Mouse (Mus musculus): Measurements from ENCODE around the gene Tns1. TPM values are rescaled to one million over a fixed set of nuclear protein-coding genes. Genes with fewer than 3 reads are reported as not detected.

Gene Tns1
- polyA plus RNA-seq, 1 experiment = not detected

DNA sequence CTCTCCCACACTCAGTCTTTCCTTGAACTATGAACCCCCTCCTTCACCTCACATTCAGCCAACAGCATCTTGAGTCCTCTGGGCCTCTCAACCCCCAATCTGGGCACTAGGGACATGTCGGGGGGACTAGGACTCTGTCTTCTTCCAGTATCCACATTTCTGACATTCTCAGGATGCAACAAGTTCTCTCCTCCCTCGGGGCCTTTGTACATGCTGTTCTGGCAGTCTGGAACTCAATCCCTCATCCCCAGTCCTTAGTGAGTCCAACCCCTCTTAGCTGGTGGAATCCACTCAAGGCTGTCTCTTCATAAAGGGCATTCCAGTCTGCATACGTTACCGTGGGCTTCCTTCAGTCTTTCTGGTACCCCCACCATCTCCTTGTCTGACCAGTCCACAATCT lies 53.5 kb downstream of the Tns1 start:
- peaks cover 14% of the 10 kb centered on the region for H3K4me1 ChIP-seq (ENCODE audit: control insufficient read depth, insufficient read depth, low read length)
- H3K27ac ChIP-seq (ENCODE audit: insufficient read depth, low read depth, low read length) = no peak overlapping the region
- WGBS = 85% methylated on average over 4 of the region's 4 CpGs
- no peak overlapping the region for H3K4me3 ChIP-seq (ENCODE audit: insufficient read depth, low read depth, low read length)
- TF ChIP-seq POLR2A (IDR thresholded peaks at IDR 0.05; ENCODE audit: insufficient read depth, low read depth, low read length) (no peak), CTCF (IDR thresholded peaks at IDR 0.05; ENCODE audit: insufficient read depth, low read depth, low read length) (no peak)

DNA sequence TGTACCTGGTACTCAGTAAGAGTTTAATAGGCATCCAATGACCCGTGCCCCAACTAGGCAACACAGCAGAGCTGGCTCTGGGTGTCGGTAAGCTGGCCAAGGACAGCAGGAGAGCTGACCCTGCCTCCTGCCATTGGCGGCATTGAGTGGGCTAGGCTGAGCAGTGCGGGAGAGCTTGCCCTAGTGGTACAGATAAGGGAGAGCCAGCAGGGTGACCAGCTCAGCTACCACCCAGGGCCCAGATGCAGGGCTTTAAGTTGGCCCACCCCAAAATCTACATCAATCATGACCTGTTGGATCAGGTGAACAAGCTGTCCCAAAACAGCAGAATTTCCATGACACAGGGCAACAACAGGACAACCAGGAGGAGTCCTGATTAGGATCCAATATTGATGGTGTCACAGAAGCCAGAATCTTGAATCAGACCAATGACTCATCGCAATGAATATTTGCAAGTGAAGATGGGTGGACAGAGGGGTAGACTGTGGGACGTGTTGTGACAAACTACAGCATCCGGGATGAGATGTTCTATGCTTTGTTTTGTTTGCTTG lies 54.2 kb downstream of the Tns1 start:
- Histone ChIP-seq H3K4me1 (ENCODE audit: control insufficient read depth, insufficient read depth, low read length) (peaks cover 14% of the 10 kb centered on the region), H3K27ac (ENCODE audit: insufficient read depth, low read depth, low read length) (no peak overlapping the region), H3K4me3 (ENCODE audit: insufficient read depth, low read depth, low read length) (no peak overlapping the region)
- TF ChIP-seq POLR2A (IDR thresholded peaks at IDR 0.05; ENCODE audit: insufficient read depth, low read depth, low read length) (no peak), CTCF (IDR thresholded peaks at IDR 0.05; ENCODE audit: insufficient read depth, low read depth, low read length) (no peak)
- WGBS = 69% methylated on average over 7 of the region's 7 CpGs

DNA sequence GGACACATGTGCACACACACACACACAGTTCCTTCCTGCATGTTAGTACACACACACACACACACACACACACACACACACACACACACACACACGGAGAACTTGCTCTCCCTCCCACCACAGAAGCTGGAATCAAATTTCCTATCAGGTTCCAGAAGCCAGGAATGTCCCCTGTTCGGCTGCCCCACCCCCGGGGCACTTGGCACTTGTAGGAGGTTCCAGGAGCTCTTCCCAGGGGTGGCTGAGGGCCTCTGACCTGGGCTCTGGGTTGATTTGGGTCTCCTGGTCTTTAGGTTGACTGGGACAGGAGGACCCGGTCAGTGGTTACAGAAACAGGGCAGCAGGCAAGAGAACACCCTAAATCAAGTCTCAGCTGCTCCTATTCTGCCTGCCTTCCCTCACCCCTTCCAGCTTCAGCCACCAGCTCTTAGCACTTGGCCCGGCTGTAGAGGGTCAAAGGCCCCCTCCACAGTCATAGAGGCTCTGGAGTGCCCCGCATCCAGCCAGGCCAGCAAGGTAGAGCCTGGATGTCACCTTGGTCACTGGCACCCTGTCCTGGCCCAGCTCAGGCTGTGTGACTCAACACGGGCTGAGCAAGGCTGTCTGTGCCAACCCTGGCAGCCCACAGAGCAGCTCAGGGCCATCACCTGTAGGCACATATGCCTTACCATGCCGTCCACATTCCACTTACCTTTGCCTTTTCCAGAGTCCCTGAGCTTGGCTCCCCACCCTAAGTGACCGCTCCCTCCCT lies 55.0 kb downstream of the Tns1 start:
- WGBS = 62% methylated on average over 9 of the region's 9 CpGs
- TF ChIP-seq POLR2A (IDR thresholded peaks at IDR 0.05; ENCODE audit: insufficient read depth, low read depth, low read length) (no peak), CTCF (IDR thresholded peaks at IDR 0.05; ENCODE audit: insufficient read depth, low read depth, low read length) (no peak)

GRCm38 (mm10) chr1:74068366-74069084 lies 55.7 kb downstream of the Tns1 start:
- WGBS = 18% methylated on average over 37 of the region's 41 CpGs
- H3K4me1 ChIP-seq (ENCODE audit: control insufficient read depth, insufficient read depth, low read length) = peaks cover 14% of the 10 kb centered on the region
- H3K27ac ChIP-seq (ENCODE audit: insufficient read depth, low read depth, low read length) = no peak overlapping the region
- TF ChIP-seq POLR2A (IDR thresholded peaks at IDR 0.05; ENCODE audit: insufficient read depth, low read depth, low read length) (no peak), CTCF (IDR thresholded peaks at IDR 0.05; ENCODE audit: insufficient read depth, low read depth, low read length) (no peak)
- H3K4me3 ChIP-seq (ENCODE audit: insufficient read depth, low read depth, low read length) = peak overlapping the region; percentile 14

More for the DNA sequence above, 55.0 kb downstream of the Tns1 start:
- H3K4me1 ChIP-seq (ENCODE audit: control insufficient read depth, insufficient read depth, low read length) = peaks cover 14% of the 10 kb centered on the region
- H3K27ac ChIP-seq (ENCODE audit: insufficient read depth, low read depth, low read length) = no peak overlapping the region
- H3K4me3 ChIP-seq (ENCODE audit: insufficient read depth, low read depth, low read length) = no peak overlapping the region

DNA sequence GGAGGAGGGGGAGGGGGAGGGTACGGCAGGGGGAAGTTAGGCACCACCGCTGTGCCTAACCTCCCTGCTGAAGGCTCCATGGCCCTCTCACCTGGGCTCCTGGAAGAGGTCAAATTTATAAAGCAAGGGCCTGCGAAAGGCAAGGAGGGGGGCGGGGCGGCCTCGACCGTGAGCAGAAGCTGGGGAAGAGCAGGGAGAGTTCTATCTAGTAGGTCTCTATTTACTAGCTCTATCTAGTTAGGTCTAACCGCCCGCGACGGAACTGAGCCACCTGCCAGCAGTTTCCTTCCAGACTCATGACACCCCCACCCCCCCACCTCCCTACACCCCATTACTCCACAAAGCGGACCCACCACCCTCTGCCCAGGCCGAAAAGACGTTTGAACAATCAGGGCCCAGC lies 56.4 kb downstream of the Tns1 start:
- H3K4me1 ChIP-seq (ENCODE audit: control insufficient read depth, insufficient read depth, low read length) = peaks cover 14% of the 10 kb centered on the region
- WGBS = 49% methylated on average over 14 of the region's 14 CpGs
- H3K27ac ChIP-seq (ENCODE audit: insufficient read depth, low read depth, low read length) = no peak overlapping the region
- no peak for TF ChIP-seq CTCF (IDR thresholded peaks at IDR 0.05; ENCODE audit: insufficient read depth, low read depth, low read length)
- TF ChIP-seq POLR2A (IDR thresholded peaks at IDR 0.05; ENCODE audit: insufficient read depth, low read depth, low read length) = no peak
- H3K4me3 ChIP-seq (ENCODE audit: insufficient read depth, low read depth, low read length) = peak overlapping the region; percentile 14; the same call in 1 of the 2 replicates

GRCm38 (mm10) chr1:74066576-74066975 lies 57.7 kb downstream of the Tns1 start:
- 89% methylated on average over 3 of the region's 3 CpGs for WGBS
- H3K27ac ChIP-seq (ENCODE audit: insufficient read depth, low read depth, low read length) = no peak overlapping the region
- peaks cover 14% of the 10 kb centered on the region for H3K4me1 ChIP-seq (ENCODE audit: control insufficient read depth, insufficient read depth, low read length)
- no peak overlapping the region for H3K4me3 ChIP-seq (ENCODE audit: insufficient read depth, low read depth, low read length)
- TF ChIP-seq POLR2A (IDR thresholded peaks at IDR 0.05; ENCODE audit: insufficient read depth, low read depth, low read length) (no peak), CTCF (IDR thresholded peaks at IDR 0.05; ENCODE audit: insufficient read depth, low read depth, low read length) (no peak)

DNA sequence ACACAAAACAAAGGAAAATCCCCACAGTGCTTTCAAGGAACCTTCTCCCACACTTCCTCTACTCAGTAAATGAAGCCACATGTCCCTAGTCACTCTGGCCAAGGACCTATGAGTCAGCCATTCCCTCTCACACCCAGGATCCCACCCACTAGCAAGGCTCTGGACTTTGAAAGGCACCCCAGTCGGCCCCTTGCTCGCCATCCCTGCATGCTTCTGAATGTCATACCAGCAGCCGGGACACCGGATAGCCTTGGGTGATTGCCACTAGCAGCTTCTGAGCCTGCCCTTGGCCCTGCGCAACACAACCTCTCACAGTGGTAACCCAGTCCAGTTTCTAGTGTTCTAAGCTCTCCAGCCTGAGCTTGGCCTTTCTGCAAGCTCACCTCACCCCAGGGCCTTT lies 58.2 kb downstream of the Tns1 start:
- WGBS = 70% methylated on average over 5 of the region's 5 CpGs
- Histone ChIP-seq H3K27ac (ENCODE audit: insufficient read depth, low read depth, low read length) (no peak overlapping the region), H3K4me3 (ENCODE audit: insufficient read depth, low read depth, low read length) (no peak overlapping the region), H3K4me1 (ENCODE audit: control insufficient read depth, insufficient read depth, low read length) (peaks cover 14% of the 10 kb centered on the region)
- TF ChIP-seq CTCF (IDR thresholded peaks at IDR 0.05; ENCODE audit: insufficient read depth, low read depth, low read length) = no peak

DNA sequence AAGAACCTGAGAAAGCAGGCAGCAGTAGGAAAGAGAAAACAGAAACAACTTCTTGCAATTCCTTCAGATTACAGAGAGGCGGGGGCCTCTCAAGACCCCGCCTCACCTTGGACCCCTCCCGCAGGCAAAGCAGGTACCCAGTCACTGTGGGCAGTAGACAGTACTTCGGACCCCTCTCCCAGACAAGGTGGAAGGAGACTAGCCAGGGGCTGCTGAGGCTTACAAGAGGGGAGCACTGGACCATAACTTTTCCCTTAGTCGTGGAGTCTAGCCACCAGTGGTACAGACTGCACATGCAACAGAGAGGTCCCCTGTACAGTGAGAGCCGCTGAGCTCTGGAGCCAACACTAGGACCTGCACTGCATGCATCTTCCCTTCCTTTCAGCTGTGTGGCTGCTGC lies 64.2 kb downstream of the Tns1 start:
- TF ChIP-seq CTCF (IDR thresholded peaks at IDR 0.05; ENCODE audit: insufficient read depth, low read depth, low read length) (no peak), POLR2A (IDR thresholded peaks at IDR 0.05; ENCODE audit: insufficient read depth, low read depth, low read length) (no peak)
- H3K4me3 ChIP-seq (ENCODE audit: insufficient read depth, low read depth, low read length) = no peak overlapping the region
- 81% methylated on average over 6 of the region's 6 CpGs for WGBS

GRCm38 (mm10) chr1:74059552-74059951 lies 64.7 kb downstream of the Tns1 start:
- 87% methylated on average over 5 of the region's 5 CpGs for WGBS
- H3K27ac ChIP-seq (ENCODE audit: insufficient read depth, low read depth, low read length) = no peak overlapping the region
- no peak overlapping the region for H3K4me3 ChIP-seq (ENCODE audit: insufficient read depth, low read depth, low read length)
- H3K4me1 ChIP-seq (ENCODE audit: control insufficient read depth, insufficient read depth, low read length) = peaks cover 7% of the 10 kb centered on the region; the same call in 1 of the 2 replicates
- no peak for TF ChIP-seq CTCF (IDR thresholded peaks at IDR 0.05; ENCODE audit: insufficient read depth, low read depth, low read length)
- no peak for TF ChIP-seq POLR2A (IDR thresholded peaks at IDR 0.05; ENCODE audit: insufficient read depth, low read depth, low read length)

More for the DNA sequence above, 64.2 kb downstream of the Tns1 start:
- peaks cover 7% of the 10 kb centered on the region; the same call in 1 of the 2 replicates for H3K4me1 ChIP-seq (ENCODE audit: control insufficient read depth, insufficient read depth, low read length)
- H3K27ac ChIP-seq (ENCODE audit: insufficient read depth, low read depth, low read length) = no peak overlapping the region
